Mouse (Mus musculus) heart, postnatal 0 days (tissue): ENCODE measurements around the gene Raver1. TPM values are rescaled to one million over a fixed set of nuclear protein-coding genes. Genes with fewer than 3 reads are reported as not detected.

ENCODE experiments used
- ATAC-seq: fragments of 200-750 bp; cut with Nextera tagmentation; 2 replicates; pipeline ENCODE4 v1.8.0; 2017; ENCODE audit warnings: low read depth, moderate number of reproducible peaks, moderate library complexity; ENCODE audit not compliant: insufficient read depth
- DNase-seq: peaks from one replicate; pipeline ENCODE4 v3.0.0-alpha.2; 2016; ENCODE audit warnings: low spot score
- H3K27ac ChIP-seq: fragments of 300-500 bp; sonication (generic); 2 replicates; pipeline ENCODE4 v1.5.1; 2014; ENCODE audit warnings: low read depth, mild to moderate bottlenecking
- H3K27me3 ChIP-seq: fragments of 300-500 bp; sonication (generic); 2 replicates; pipeline ENCODE4 v1.6.1; 2014; ENCODE audit warnings: low read length, mixed read lengths; ENCODE audit not compliant: control insufficient read depth, insufficient read depth
- H3K36me3 ChIP-seq: fragments of 300-500 bp; sonication (generic); replicated peaks from 2 replicates; pipeline ENCODE4 v1.6.1; 2014; ENCODE audit warnings: low read length, mixed read lengths; ENCODE audit not compliant: control insufficient read depth, insufficient read depth
- H3K4me1 ChIP-seq: fragments of 300-500 bp; sonication (generic); 2 replicates; pipeline ENCODE4 v1.6.1; 2014; ENCODE audit warnings: antibody characterized with exemption; ENCODE audit not compliant: control insufficient read depth, insufficient read depth
- H3K4me2 ChIP-seq: fragments of 300-500 bp; sonication (generic); 2 replicates; pipeline ENCODE4 v1.6.1; 2014; ENCODE audit warnings: low read depth, mild to moderate bottlenecking, low read length, moderate library complexity
- H3K4me3 ChIP-seq: fragments of 300-500 bp; sonication (generic); 2 replicates; pipeline ENCODE4 v1.5.1; 2014; ENCODE audit warnings: low read depth, low read length
- H3K9ac ChIP-seq: fragments of 300-500 bp; sonication (generic); replicated peaks from 2 replicates; pipeline ENCODE4 v1.6.1; 2014; ENCODE audit warnings: low read depth, low read length, mixed read lengths
- H3K9me3 ChIP-seq: fragments of 300-500 bp; sonication (generic); replicated peaks from 2 replicates; pipeline ENCODE4 v1.6.1; 2016; ENCODE audit warnings: low read length; ENCODE audit not compliant: control insufficient read depth
- CTCF ChIP-seq: IDR thresholded peaks from 2 replicates; pipeline ENCODE4 v1.5.1; 2016; ENCODE audit warnings: antibody characterized with exemption, control low read depth, low read depth
- EP300 ChIP-seq: IDR thresholded peaks from 2 replicates; pipeline ENCODE4 v1.6.1; 2016; ENCODE audit warnings: antibody characterized with exemption, low read depth
- WGBS: fragments of 180-500 bp; shearing (Covaris S2); extraction: QIAGEN DNeasy Blood & Tissue Kit; methylation state at CpG from one replicate; pipeline ENCODE4 v1.1.7; 2014; 5-methylcytosine and 5-hydroxymethylcytosine counted together
- polyA plus RNA-seq: library from polyadenylated mRNA; unstranded; fragments of >200 nt; fragmentation: Nextera tagmentation; extraction: Ambion mirVana; gene quantifications from 2 replicates; pipeline ENCODE4 v1.2.1, GENCODE M21; 2015
- total RNA-seq: library from RNA; depleted of rRNA; stranded (reverse); fragments of >200 nt; gene quantifications from 2 replicates; pipeline ENCODE4 v1.2.3, GENCODE M21; 2014; ENCODE audit warnings: low replicate concordance

Gene Raver1
- total and polyA plus RNA-seq, 2 experiments from 2014 or later, result 15.5 to 40.8 TPM

DNA sequence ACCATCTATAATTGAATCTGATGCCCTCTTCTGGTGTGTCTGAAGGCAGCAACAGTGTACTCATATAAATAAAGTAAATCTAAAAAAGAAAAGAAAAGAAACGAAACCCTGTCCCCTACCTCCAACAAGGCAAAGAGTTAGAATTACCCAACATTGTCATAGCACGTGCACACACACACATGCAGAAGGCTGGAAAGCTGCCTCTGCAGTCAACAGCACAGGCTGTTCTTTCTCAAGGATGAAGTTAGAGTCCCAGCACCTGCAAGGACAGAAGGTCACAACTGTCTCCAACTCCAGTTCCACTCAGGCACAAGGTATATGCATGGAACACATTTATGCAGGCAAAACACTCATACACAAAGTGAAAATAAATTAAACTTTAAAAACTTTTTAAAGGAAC lies 10.3 kb upstream of the Raver1 start:
- Histone ChIP-seq H3K4me2 (no peak overlapping the region), H3K36me3 (no peaks in the 10 kb centered on the region; the same call in 1 of the 2 replicates), H3K27ac (no peak overlapping the region), H3K4me3 (no peak overlapping the region), H3K27me3 (no peaks in the 10 kb centered on the region), H3K9ac (no peak overlapping the region), H3K9me3 (no peaks in the 10 kb centered on the region), H3K4me1 (no peaks in the 10 kb centered on the region)
- TF ChIP-seq CTCF (no peak), EP300 (no peak)
- 79% methylated on average over 2 of the region's 2 CpGs for WGBS
- ATAC-seq (no peak), DNase-seq (no peak)

DNA sequence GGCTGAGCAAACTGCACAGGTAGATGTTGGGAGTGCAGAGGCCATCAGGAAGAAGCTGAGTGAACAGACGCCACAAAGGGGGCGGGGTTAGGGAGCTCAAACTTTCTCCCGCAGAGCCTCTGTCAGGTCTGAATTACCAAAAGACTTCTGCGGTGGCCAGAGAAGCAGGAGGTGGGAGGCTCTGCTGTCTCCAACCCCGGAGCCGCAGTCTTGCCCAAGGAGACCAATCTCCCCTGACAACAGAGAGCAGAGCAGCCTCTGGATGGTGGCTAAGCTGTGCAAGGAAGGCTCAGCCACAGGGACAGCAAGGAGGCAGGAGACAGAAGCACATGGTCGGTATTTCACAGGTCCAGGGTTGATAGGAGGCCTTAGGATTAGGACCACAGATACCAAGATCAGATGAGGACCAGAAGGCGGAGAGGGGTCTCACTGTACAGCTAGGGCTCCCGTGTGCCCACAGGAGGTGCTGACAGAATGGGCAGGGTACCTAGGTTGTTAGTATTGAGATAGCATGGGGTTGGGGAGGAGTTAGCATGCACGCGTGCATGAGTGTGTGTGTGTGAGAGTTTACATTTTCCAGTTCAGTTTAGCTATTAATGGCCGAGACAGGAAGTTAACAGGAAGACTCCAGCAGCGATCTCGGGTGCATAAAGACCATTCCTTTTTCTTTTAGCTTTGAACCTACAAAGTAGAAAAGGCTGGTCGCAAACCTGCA lies 8.8 kb upstream of the Raver1 start:
- no peak overlapping the region for H3K4me2 ChIP-seq
- no peaks in the 10 kb centered on the region for H3K4me1 ChIP-seq
- DNase-seq (no peak), ATAC-seq (no peak)
- H3K9ac ChIP-seq, result no peak overlapping the region
- WGBS, result 39% methylated on average over 15 of the region's 15 CpGs
- no peak overlapping the region for H3K4me3 ChIP-seq
- TF ChIP-seq CTCF (no peak), EP300 (no peak)
- H3K9me3 ChIP-seq, result no peaks in the 10 kb centered on the region
- no peaks in the 10 kb centered on the region for H3K27me3 ChIP-seq
- H3K27ac ChIP-seq, result no peak overlapping the region
- no peaks in the 10 kb centered on the region; the same call in 1 of the 2 replicates for H3K36me3 ChIP-seq

DNA sequence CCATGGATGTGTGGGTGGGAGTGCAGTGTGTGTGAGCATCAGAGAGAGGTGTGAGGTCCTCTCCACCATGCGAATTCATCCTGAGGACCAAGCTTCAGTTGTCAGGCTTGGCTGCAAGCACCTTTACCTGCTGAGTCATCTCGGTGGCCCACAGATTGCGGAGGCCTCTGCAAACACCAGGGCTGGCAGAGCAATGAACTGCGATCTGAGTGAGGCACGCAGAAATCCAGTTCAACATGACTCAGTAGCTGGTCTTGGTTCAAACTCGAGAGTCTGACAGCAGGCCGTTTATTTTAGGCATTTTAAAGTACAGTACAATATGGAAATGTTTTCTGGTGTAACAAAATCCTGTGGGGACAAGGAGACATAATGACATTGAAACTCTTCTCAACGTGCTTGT lies 6.0 kb upstream of the Raver1 start:
- no peak overlapping the region for H3K27ac ChIP-seq
- no peaks in the 10 kb centered on the region for H3K9me3 ChIP-seq
- H3K9ac ChIP-seq, result no peak overlapping the region
- ATAC-seq (no peak), DNase-seq (no peak)
- H3K36me3 ChIP-seq, result no peaks in the 10 kb centered on the region
- TF ChIP-seq CTCF, result no peak
- no peak for TF ChIP-seq EP300
- no peak overlapping the region for H3K4me2 ChIP-seq
- H3K4me3 ChIP-seq, result no peak overlapping the region
- no peaks in the 10 kb centered on the region for H3K4me1 ChIP-seq
- WGBS, result 52% methylated on average over 8 of the region's 8 CpGs
- H3K27me3 ChIP-seq, result no peaks in the 10 kb centered on the region

- H3K9me3 ChIP-seq, result no peaks in the 10 kb centered on the region
- 89% methylated on average over 4 of the region's 4 CpGs for WGBS
- H3K4me2 ChIP-seq, result no peak overlapping the region
- H3K4me3 ChIP-seq, result no peak overlapping the region
- ATAC-seq (no peak), DNase-seq (no peak)
- no peak overlapping the region for H3K9ac ChIP-seq
- H3K27ac ChIP-seq, result no peak overlapping the region
- peaks cover 1% of the 10 kb centered on the region; the same call in 1 of the 2 replicates for H3K4me1 ChIP-seq
- no peaks in the 10 kb centered on the region for H3K27me3 ChIP-seq
- TF ChIP-seq EP300, result no peak
- TF ChIP-seq CTCF, result no peak
- H3K36me3 ChIP-seq, result no peaks in the 10 kb centered on the region
Measured at GRCm38 (mm10) chr9:21095958-21096357, 4.2 kb upstream of the Raver1 start.

DNA sequence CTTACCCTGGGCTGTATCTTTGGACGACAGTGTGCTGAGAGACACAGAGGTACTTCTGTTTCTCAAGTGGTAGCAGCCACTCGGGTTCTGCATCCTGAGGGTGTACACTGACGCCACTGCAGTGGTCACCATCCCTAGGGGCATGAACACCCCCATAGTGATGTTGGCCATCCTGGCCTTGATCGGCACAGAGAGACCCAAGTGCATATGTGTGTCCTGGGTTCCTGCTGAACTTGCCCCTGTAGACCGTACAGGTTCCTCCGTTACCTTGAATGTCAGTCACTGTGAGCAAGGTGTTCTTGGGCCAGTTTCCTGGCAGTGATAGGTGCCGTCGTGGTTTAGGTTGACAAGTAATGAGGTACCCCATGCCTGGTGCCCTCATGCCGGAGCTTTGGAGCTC lies 1.6 kb upstream of the Raver1 start:
- TF ChIP-seq CTCF (no peak), EP300 (no peak)
- H3K27me3 ChIP-seq, result no peaks in the 10 kb centered on the region
- no peak overlapping the region for H3K4me3 ChIP-seq
- ATAC-seq (no peak), DNase-seq (no peak)
- H3K9me3 ChIP-seq, result no peaks in the 10 kb centered on the region
- WGBS, result 88% methylated on average over 9 of the region's 9 CpGs
- no peak overlapping the region for H3K4me2 ChIP-seq
- peaks cover 8% of the 10 kb centered on the region; the same call in 1 of the 2 replicates for H3K4me1 ChIP-seq
- no peak overlapping the region for H3K27ac ChIP-seq
- H3K36me3 ChIP-seq, result peaks cover 16% of the 10 kb centered on the region
- no peak overlapping the region for H3K9ac ChIP-seq
